Mouse (Mus musculus) brain, embryonic 18.5 days (tissue): ENCODE data around the gene Fam83b.

Source experiments
- DNase-seq: peaks from one replicate; pipeline ENCODE4 v3.0.0-alpha.2; 2012; ENCODE audit warnings: low read depth, low spot score

Gene Fam83b

GRCm38 (mm10) chr9:76566515-76567280 is at the start of gene Fam83b:
Gene Fam83b (minus strand): TSS chr9:76567116.
- no peak for DNase-seq

DNA sequence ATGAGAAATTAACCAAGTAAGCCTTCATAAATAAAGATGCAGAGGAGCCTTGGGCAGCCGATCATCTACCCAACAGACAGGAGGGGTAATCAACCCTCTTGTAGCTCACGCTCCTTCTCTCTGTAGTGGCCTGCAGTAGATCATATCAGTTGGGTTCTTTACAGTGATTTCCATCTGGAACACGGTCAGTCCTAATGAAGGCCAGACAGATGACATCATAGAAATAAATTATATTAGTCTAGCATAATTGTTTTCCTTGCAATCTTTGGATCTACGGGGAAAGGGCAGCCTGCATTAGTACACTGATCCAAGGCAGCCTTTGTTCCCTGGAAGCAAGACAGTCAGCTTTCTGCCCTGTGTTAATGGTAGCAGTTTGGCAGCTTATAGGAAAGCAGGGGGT is 47.2 kb upstream of the Fam83b start:
- DNase-seq = no peak

- no peak for DNase-seq
Observed at GRCm38 (mm10) chr9:76603744-76604143, 36.8 kb upstream of the Fam83b start.

DNA sequence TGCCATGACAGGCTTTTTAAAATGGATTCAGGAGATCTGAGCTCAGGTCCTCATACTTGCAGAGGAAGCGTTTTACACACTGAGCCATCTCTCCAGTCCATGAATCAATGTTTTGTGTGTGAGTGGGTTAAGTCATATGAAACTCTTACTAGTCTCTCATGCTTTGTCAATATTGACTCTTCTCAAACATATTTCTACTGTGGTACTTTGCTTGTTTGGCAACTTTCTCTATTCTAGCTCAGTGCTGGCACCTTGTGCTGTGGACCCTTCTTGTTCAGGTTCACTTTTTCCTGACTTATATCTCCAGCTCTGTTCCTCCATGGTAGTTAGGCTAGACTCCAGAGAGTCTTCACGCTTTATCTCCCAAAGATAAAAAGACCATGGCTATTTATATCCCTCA is 36.0 kb upstream of the Fam83b start:
- DNase-seq = no peak

DNA sequence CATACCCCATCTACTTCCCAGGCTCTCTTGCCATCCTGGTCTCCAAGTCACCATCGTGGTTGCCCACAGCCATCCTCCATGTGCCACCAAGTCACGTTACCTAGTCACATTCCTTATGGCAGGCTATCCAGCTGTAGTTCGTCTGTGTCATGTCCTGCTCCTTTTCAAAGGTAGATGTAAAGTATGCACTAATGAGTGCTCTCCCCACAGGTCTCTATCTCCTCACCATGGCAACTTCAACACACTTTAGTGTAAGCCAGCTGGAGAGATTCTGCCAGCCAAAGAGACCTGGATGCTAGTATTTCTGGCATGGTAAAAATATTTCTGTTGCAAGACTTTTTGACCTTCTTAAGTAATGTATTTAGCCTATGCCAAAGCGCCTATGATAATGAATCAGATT is 30.5 kb upstream of the Fam83b start:
- DNase-seq = no peak

DNA sequence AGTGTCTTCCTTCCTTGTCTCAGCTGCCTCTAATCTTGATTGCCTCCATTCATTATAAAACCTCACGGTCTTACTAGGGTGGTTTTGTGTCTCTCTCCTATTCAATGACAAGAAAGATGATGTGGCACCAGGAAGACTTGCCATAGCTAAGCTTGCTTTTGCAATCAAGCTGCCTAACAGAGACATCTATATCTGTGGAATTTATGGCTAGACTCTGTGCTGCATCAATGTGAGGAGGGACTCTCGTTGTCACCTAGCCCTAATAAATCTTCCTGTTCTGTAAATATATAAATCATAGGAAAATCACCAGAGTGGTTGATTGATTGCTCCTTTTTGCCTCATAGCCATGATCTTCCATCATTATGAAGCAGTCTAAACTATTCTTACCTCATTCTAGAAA is 26.9 kb upstream of the Fam83b start:
- DNase-seq = no peak

DNA sequence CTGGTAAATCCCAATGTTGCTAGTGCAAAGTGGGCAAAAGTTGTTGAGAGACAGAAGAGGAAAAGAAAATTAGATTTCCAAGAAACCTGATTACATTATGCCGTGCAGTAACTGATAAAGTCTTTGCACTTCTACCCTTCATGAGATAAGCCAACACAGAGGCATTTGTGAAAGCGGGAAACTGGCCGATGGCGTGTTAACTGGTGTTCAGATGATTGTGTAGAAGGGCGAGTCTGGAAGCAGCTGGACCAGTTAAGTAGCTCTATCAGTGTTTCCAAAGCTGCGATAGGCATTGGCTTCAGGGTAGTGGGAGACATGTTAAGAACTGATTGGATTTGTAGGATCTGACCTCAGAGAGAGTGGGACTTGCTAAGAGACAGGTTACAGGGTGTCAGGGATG is 17.0 kb upstream of the Fam83b start:
- DNase-seq = no peak

DNA sequence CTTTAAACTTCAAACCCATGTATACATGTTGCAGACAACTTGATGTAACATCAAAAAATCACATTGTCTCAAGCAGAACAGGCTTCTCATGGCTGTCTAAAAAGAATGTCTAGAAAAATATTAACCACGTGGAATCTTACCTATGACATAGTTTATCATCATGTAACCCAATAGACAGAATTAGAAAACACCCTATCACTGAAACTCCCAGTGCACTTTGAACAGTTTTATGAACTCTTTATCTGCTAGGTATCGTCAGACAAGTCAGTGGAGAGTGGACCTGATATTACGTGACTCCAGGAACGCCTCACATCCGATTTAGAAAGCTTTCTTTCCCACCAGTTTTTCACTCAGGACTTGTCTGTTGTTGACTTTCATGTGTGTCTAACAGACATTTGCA is 15.1 kb upstream of the Fam83b start:
- DNase-seq = no peak

GRCm38 (mm10) chr9:76567281-76567655 is 352 bp upstream of the Fam83b start:
- DNase-seq = no peak

GRCm38 (mm10) chr9:76565656-76566055 is 1.3 kb downstream of the Fam83b start:
- DNase-seq = no peak

GRCm38 (mm10) chr9:76564071-76564470 is 2.8 kb downstream of the Fam83b start:
- DNase-seq = no peak

DNA sequence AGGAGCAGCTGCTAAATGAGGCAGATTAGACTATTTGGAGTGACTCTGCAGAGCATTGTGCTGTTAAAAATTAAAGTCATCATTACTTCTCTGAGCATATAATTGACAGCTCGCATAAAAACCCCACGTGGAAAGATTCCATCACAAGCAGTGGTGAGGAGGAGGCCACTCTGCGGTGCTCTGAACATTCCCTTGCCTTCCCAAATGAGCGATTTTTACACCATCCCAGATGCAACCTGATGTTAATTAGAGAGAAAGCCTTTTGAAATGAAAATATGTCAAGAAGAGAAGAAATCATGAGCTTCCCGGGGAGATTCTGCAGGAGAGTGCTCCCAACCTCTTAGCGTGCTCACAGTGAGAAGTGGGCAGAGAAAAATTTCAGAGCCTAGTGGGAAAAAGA is 4.1 kb downstream of the Fam83b start:
- DNase-seq = no peak

DNA sequence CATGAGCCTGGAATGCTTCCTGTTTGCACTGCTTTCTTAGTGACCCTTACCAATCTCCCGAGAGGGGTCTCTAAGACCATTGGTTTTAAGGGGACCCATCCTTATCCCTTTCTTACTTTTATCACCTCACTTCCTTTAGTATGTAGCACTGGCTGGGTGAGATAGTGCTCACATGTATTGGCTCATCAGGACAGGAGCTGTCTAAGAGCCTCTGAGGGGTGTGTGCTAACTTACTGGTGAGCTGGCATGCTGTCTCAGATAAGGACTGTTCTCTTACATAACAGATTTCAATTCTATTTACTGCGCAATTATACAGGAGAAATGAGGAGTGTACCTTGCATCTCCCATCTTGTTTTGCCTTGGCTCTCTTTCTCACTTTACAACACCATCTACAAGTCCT is 7.7 kb downstream of the Fam83b start:
- DNase-seq = no peak

- no peak for DNase-seq
Observed at GRCm38 (mm10) chr9:76553758-76554157, 13.2 kb downstream of the Fam83b start.

DNA sequence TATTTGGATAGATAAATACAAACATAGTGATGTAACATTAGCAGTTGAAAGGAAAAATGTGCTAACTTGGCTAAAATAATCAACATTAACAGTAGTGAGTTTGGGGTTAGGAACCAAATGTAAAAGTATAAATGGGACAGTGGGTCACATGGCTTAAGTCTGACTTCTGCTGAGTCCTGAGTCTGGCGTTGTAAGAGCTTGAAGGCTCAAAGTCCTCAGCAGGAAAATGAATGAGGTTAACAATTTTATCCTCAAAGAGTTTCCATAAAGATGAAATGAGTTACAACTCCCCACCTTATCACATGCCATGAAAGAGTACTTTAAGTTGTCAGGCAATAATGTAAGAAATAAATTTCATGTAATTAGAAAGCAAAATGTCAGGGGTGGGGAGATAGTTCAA is 13.8 kb downstream of the Fam83b start:
- no peak for DNase-seq

DNA sequence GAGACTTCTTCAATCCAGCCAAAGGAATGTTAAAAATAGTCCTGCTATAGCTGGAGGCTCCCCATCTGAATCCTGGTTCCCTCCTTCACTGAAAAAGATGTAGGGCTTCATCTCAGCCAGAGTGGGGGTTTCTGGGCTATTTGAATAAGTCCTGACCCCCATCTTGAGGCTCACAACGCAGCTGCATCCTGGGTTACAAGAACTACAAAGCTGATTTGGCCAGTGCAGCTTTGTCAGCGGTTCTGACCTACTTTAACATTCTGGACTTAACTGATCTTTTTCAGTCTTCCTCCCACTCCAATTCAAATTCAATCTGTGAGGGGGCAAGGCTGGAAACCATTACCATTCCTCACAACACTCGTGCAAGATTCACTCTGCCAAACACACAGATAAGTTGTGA is 20.2 kb downstream of the Fam83b start:
- no peak for DNase-seq

DNA sequence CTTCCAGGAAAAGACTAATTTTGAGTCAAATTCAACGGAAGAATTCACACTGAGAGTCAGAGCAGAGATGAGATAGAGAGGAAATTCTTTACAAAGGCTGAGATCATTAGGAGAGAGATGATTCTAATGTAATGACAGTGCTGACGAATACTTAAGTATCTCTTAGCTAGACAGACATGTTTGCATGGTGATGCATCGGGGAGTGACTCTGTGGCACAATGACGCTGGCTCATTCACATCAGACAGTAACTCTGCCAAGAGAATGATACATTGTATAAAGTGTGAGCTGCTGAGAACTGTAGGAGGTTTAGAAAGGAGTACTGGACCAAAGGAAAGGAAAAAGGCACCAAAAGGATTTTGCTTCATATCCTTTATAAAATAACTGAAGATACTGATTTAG is 26.2 kb downstream of the Fam83b start:
- no peak for DNase-seq

GRCm38 (mm10) chr9:76539953-76540621 is 26.8 kb downstream of the Fam83b start:
- DNase-seq = no peak

DNA sequence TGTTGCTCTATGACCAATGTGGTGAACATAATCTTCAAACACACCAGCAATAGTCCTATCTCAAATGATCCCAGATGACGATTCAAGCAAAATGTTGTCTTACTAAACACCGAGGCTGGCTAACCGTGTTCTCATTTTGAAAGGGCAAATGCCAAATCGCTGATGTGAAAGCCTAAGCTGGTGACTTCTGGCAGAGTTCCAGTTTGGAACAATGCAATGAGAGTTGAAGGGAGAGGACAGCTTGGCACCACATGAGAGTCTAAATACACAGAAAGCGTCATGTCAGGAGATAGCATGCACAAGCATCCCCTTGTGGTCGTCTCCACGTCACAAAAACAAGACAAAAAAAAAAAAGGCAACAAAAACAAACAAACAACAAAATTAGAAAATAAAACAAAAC is 27.6 kb downstream of the Fam83b start:
- DNase-seq = no peak

- no peak for DNase-seq
Observed at GRCm38 (mm10) chr9:76536032-76536431, 30.9 kb downstream of the Fam83b start.

DNA sequence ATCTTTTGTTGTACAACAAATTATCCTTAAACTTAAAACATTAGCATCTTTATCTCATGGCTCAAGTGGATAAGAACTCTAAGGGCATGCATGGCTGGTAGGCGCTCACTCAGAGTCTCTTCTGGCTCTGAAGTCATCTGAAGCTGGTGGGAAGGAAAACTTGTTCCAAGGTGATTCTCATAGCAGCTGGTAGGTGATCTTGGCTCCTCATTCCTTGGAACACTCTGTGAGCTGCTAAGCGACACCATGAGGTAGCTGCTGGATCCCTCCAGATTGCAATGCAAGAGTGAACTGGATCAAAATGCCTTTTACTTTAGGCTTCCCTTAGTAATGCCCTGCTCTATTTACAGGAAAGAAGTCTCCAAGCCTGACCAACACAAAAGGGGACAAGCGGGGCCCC is 34.5 kb downstream of the Fam83b start:
- no peak for DNase-seq

DNA sequence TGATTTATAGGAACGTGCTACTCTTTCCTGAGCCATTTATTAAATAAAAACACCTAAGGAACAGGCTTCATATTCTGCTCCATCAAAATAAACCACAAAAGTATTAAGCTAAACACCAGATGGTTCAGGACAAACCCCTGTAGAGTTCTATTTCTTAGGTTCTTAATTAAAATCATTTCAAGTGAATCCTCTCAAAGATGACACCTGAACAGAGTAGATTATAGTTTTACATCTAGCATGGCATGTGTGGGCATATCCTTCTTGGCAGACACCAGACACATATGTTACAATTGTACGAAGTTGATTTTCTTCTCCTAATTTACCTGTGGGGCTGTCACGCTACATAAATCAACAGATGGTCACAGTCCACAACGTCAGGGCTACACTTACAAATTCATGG is 35.5 kb downstream of the Fam83b start:
- no peak for DNase-seq

GRCm38 (mm10) chr9:76525592-76525991 is 41.3 kb downstream of the Fam83b start:
- no peak for DNase-seq

DNA sequence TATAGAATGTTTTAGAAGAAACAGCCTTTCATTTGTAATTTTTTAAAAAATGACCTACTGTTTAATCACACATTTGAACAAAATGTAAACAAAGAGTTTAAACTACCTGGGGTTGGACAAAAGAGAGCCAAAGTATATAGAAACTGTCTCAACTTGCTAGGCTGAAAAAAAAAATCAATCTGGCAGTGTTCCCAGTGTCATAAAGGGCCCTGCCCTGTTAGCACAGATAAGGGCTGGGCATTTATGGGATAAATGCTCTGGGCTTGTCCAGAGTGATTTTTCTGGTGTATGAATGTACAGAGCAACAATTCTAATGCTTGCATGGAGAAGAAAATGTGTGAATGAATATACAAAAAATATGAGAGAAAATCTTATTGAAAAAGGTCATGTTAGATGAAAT is 43.8 kb downstream of the Fam83b start:
- DNase-seq = no peak
